Mouse (Mus musculus): ENCODE results near the gene Phlda2.

GRCm38 (mm10) chr7:143467714-143468113, 35.2 kb downstream of the Phlda2 start:
- no peak for TF ChIP-seq CTCF (IDR thresholded peaks at IDR 0.05; ENCODE audit: extremely low read depth, insufficient read depth, low read length)
- no peak for TF ChIP-seq POLR2A (IDR thresholded peaks at IDR 0.05; ENCODE audit: extremely low read depth, insufficient read depth, low read length)

Data from cortical plate, adult 2 months (tissue).